ENCODE assay signal across 8 mouse cellular contexts in the genomic region with DNA sequence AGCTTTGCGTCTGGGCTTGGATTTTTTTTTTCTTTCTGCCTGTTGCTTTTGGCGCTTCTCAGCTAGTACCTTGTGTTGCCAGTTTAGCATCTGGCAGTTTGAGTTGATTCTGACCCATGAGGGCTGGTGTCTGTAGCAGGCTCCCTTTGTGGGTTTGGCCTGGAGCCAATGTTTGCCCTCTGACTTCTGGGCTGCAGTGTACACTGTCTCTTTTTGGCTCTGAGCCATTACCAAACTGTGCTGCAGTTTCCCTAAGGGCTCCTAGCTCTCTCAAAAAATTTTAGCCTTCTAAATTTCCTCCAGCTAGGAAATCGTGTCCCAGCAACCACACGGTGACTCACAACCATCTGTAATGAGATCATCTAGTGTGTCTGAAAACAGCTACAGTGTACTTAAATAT. TPM values are rescaled to one million over a fixed set of nuclear protein-coding genes. Genes with fewer than 3 reads are reported as not detected.
A peak's percentile ranks its signal among the peaks of the same experiment; 100 is the strongest.
DNase-seq lines count a peak whose midpoint lies in the region; ATAC-seq and TF ChIP-seq lines count a peak whose summit lies in the region.

No protein-coding gene starts in this region.

- no peaks in the 10 kb centered on the region for H3K9me3 ChIP-seq in forebrain, embryonic 12.5 days
- H3K9me3 ChIP-seq in lung, postnatal 0 days (ENCODE audit: low read length) = no peaks in the 10 kb centered on the region

- peak; percentile 99 for DNase-seq in 416B (ENCODE audit: low read depth)
- DNase-seq in adrenal gland, adult 18-20 months (ENCODE audit: low spot score in 2 of 2) = peak; percentile 18 to 55
- DNase-seq in heart, postnatal 14 days = peak; percentile 16 to 40
- peak; percentile 42 to 48 for DNase-seq in layer of hippocampus, postnatal 10 days (ENCODE audit: low spot score in 2 of 2)
- peak; percentile 39 for DNase-seq in lung, postnatal 0 days (ENCODE audit: low spot score)
- DNase-seq in right cerebral cortex, adult 18-20 months = peak; percentile 44
- DNase-seq in B cell, adult 2 months = no peak

- TF ChIP-seq EP300 in lung, postnatal 0 days (IDR thresholded peaks at IDR 0.05) = no peak

- intact Hi-C loops in heart, postnatal 14 days (cut with DNase I) = no loop called here

- ATAC-seq in forebrain, embryonic 12.5 days (ENCODE audit: low FRiP score) = peak; percentile 82
- peak; percentile 76 for ATAC-seq in lung, postnatal 0 days

- no peak overlapping the region for H3K9ac ChIP-seq in forebrain, embryonic 12.5 days
- H3K9ac ChIP-seq in lung, postnatal 0 days (replicated peaks; ENCODE audit: low read depth) = no peak overlapping the region

- no peak overlapping the region for H3K27ac ChIP-seq in forebrain, embryonic 12.5 days
- H3K27ac ChIP-seq in lung, postnatal 0 days (ENCODE audit: low read length) = no peak overlapping the region

- H3K27me3 ChIP-seq in forebrain, embryonic 12.5 days = no peaks in the 10 kb centered on the region
- no peaks in the 10 kb centered on the region for H3K27me3 ChIP-seq in lung, postnatal 0 days (replicated peaks; ENCODE audit: insufficient read depth, low read length)

- no peak overlapping the region for H3K4me2 ChIP-seq in forebrain, embryonic 12.5 days
- no peak overlapping the region for H3K4me2 ChIP-seq in lung, postnatal 0 days (replicated peaks; ENCODE audit: low read depth, low read length)

- WGBS in forebrain, embryonic 12.5 days = 69% methylated on average over 4 of the region's 4 CpGs
- 11% methylated on average over 4 of the region's 4 CpGs for WGBS in lung, postnatal 0 days

- peaks cover 3% of the 10 kb centered on the region; the same call in 1 of the 2 replicates for H3K4me1 ChIP-seq in forebrain, embryonic 12.5 days
- H3K4me1 ChIP-seq in lung, postnatal 0 days (ENCODE audit: insufficient read depth, low read depth, low read length) = peaks cover 3% of the 10 kb centered on the region; the same call in 1 of the 2 replicates

- no peak for TF ChIP-seq CTCF in lung, postnatal 0 days (IDR thresholded peaks at IDR 0.05)

- H3K4me3 ChIP-seq in forebrain, embryonic 12.5 days (replicated peaks) = no peak overlapping the region
- no peak overlapping the region for H3K4me3 ChIP-seq in lung, postnatal 0 days (ENCODE audit: low read depth, low read length)

- no peaks in the 10 kb centered on the region for H3K36me3 ChIP-seq in forebrain, embryonic 12.5 days (replicated peaks)
- H3K36me3 ChIP-seq in lung, postnatal 0 days (ENCODE audit: insufficient read depth, low read length) = no peaks in the 10 kb centered on the region

RNA-seq across cellular contexts. Expression of gene Pyurf, which starts 50.1 kb away (rescaled TPM):
- 10 to 100 TPM; 16.4 to 22.1 TPM for total RNA-seq in adrenal gland, adult 18-20 months (2021)
- polyA plus RNA-seq in forebrain, embryonic 12.5 days (2016; fragmentation: Nextera tagmentation; extraction: Ambion mirVana) = 11.8 and 14.2 TPM in 2 replicates
- total RNA-seq in heart, postnatal 14 days (2021) = 10 to 100 TPM; 19.4 to 22.2 TPM
- 1 to 10 TPM; 6.4 to 7.0 TPM for total RNA-seq in layer of hippocampus, postnatal 10 days (2021)
- 11.3 and 11.5 TPM in 2 replicates for polyA plus RNA-seq in lung, postnatal 0 days (2015; fragmentation: Nextera tagmentation; extraction: Ambion mirVana)

Comparison
In these comparisons a context has a peak if more than half of its experiments do, and no peak if none do; other contexts are left out.
1. DNase-seq: peak in 416B (single experiment), adrenal gland, adult 18-20 months (2 of 2), heart, postnatal 14 days (2 of 2), layer of hippocampus, postnatal 10 days (2 of 2), lung, postnatal 0 days (single experiment) and right cerebral cortex, adult 18-20 months (single experiment); none in B cell, adult 2 months (0 of 2).